Mouse (Mus musculus) cerebellum, postnatal 4 days (tissue): Measurements from ENCODE around the gene Saa3.
"Not testable (repeated sequence)": the region's sequence is repeated elsewhere in the genome, so short reads cannot be mapped to it uniquely, and the experiment has no call there.

ENCODE experiments used
- DNase-seq, 2 experiments: peaks; one replicate each; pipeline ENCODE4 v3.0.0; 2022; ENCODE audit warnings: low spot score in 2 of 2, mixed read lengths in 1 of 2

Gene Saa3

GRCm38 (mm10) chr7:46715600-46715999 lies at the start of gene Saa3:
Gene Saa3 (minus strand): TSS chr7:46715700.
- DNase-seq = no peak

GRCm38 (mm10) chr7:46764672-46765071 lies 49.2 kb upstream of the Saa3 start:
- DNase-seq = no peak

- DNase-seq = no peak
Observed at GRCm38 (mm10) chr7:46762601-46763000, 47.1 kb upstream of the Saa3 start.

GRCm38 (mm10) chr7:46761049-46761795 lies 45.7 kb upstream of the Saa3 start:
- no peak for DNase-seq

GRCm38 (mm10) chr7:46751490-46751889 lies 36.0 kb upstream of the Saa3 start, which contains the start of gene Saa2:
Gene Saa2 (plus strand): TSS chr7:46751790.
- no peak for DNase-seq

- DNase-seq = no peak
Observed at GRCm38 (mm10) chr7:46748459-46748858, 33.0 kb upstream of the Saa3 start.

GRCm38 (mm10) chr7:46746381-46746780 lies 30.9 kb upstream of the Saa3 start:
- no peak for DNase-seq

GRCm38 (mm10) chr7:46745816-46746215 lies 30.3 kb upstream of the Saa3 start:
- DNase-seq = no peak

- not testable (repeated sequence) for DNase-seq
Observed at GRCm38 (mm10) chr7:46742880-46743279, 27.4 kb upstream of the Saa3 start, which contains the start of gene Saa1. Gene Saa1 (minus strand): TSS chr7:46742980.

- not testable (repeated sequence) for DNase-seq
Observed at GRCm38 (mm10) chr7:46740041-46740440, 24.5 kb upstream of the Saa3 start.

GRCm38 (mm10) chr7:46738561-46739460 lies 23.3 kb upstream of the Saa3 start:
- no peak for DNase-seq

- DNase-seq = no peak
Observed at GRCm38 (mm10) chr7:46734983-46735382, 19.5 kb upstream of the Saa3 start.

GRCm38 (mm10) chr7:46732458-46732857 lies 17.0 kb upstream of the Saa3 start, which contains the start of gene Saa4:
Gene Saa4 (minus strand): TSS chr7:46732603.
- DNase-seq = no peak

GRCm38 (mm10) chr7:46727584-46727983 lies 12.1 kb upstream of the Saa3 start:
- no peak for DNase-seq

GRCm38 (mm10) chr7:46724396-46724795 lies 8.9 kb upstream of the Saa3 start:
- DNase-seq = no peak

GRCm38 (mm10) chr7:46723849-46724248 lies 8.3 kb upstream of the Saa3 start:
- DNase-seq = no peak

GRCm38 (mm10) chr7:46723354-46723753 lies 7.9 kb upstream of the Saa3 start:
- DNase-seq = no peak

GRCm38 (mm10) chr7:46720460-46720859 lies 5.0 kb upstream of the Saa3 start:
- DNase-seq = no peak

GRCm38 (mm10) chr7:46719526-46719925 lies 4.0 kb upstream of the Saa3 start:
- DNase-seq = no peak

GRCm38 (mm10) chr7:46718591-46719270 lies 3.2 kb upstream of the Saa3 start:
- peak in 1 of 2 experiments; percentile 37 for DNase-seq

GRCm38 (mm10) chr7:46716897-46717296 lies 1.4 kb upstream of the Saa3 start:
- DNase-seq = no peak

- DNase-seq = peak in 1 of 2 experiments; percentile 68
Observed at GRCm38 (mm10) chr7:46714518-46714917, 982 bp downstream of the Saa3 start.
